In the genomic region with DNA sequence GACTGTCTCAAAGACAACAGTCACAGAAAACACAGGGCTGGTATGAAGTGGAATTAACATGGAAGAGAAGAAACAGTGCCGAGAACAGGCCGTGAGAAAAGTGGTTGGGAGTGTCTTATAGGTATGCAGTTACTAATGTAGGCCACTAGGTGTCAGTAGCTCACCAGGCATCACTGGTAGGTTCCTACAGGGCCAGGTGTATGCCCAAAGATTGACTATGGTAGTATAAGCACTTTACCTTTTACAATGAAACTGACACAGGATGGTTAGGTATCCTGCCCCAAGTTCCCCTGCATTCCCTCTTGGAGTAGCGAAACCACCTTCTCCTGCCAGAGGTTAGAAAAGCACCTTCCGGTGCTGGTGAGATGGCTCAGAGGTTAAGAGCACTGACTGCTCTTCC, we compare ENCODE assay signal across 7 mouse cellular contexts. TPM values are rescaled to one million over a fixed set of nuclear protein-coding genes. Genes with fewer than 3 reads are reported as not detected.
A peak's percentile ranks its signal among the peaks of the same experiment; 100 is the strongest.
DNase-seq lines count a peak whose midpoint lies in the region; ATAC-seq and TF ChIP-seq lines count a peak whose summit lies in the region.

No protein-coding gene starts in this region.

- peak; percentile 97 for TF ChIP-seq CTCF in liver, postnatal 0 days (IDR thresholded peaks at IDR 0.05; ENCODE audit: low read depth)

- no peak overlapping the region for H3K9ac ChIP-seq in midbrain, embryonic 11.5 days (ENCODE audit: low read length)
- no peak overlapping the region for H3K9ac ChIP-seq in midbrain, embryonic 13.5 days (replicated peaks)
- no peak overlapping the region for H3K9ac ChIP-seq in liver, postnatal 0 days (replicated peaks)

- no peak overlapping the region for H3K4me3 ChIP-seq in midbrain, embryonic 11.5 days (ENCODE audit: low read depth, low read length)
- no peak overlapping the region for H3K4me3 ChIP-seq in midbrain, embryonic 13.5 days (replicated peaks)
- H3K4me3 ChIP-seq in liver, postnatal 0 days (ENCODE audit: low read depth, low read length) = no peak overlapping the region

- no peak overlapping the region for H3K27ac ChIP-seq in midbrain, embryonic 11.5 days (ENCODE audit: low read depth, low read length)
- no peak overlapping the region for H3K27ac ChIP-seq in midbrain, embryonic 13.5 days
- H3K27ac ChIP-seq in liver, postnatal 0 days (ENCODE audit: low read depth) = no peak overlapping the region

- H3K27me3 ChIP-seq in midbrain, embryonic 11.5 days (ENCODE audit: control insufficient read depth, insufficient read depth, low read length) = no peaks in the 10 kb centered on the region
- no peaks in the 10 kb centered on the region for H3K27me3 ChIP-seq in midbrain, embryonic 13.5 days
- H3K27me3 ChIP-seq in liver, postnatal 0 days (ENCODE audit: insufficient read depth, low read length) = no peaks in the 10 kb centered on the region

- no peak for ATAC-seq in midbrain, embryonic 11.5 days (ENCODE audit: low FRiP score)
- ATAC-seq in midbrain, embryonic 13.5 days = no peak
- peak; percentile 18; the same call in 1 of the 2 replicates for ATAC-seq in liver, postnatal 0 days

- peaks cover 12% of the 10 kb centered on the region for H3K36me3 ChIP-seq in midbrain, embryonic 11.5 days (ENCODE audit: control insufficient read depth, insufficient read depth, low read length)
- peaks cover 41% of the 10 kb centered on the region for H3K36me3 ChIP-seq in midbrain, embryonic 13.5 days
- H3K36me3 ChIP-seq in liver, postnatal 0 days (replicated peaks; ENCODE audit: insufficient read depth, low read length) = peaks cover 32% of the 10 kb centered on the region

- intact Hi-C loops in heart, postnatal 36 days (cut with DNase I) = loop anchor here (10.0 kb wide), 1 partner anchor 366 kb away; no protein-coding TSS in a partner anchor

- no peaks in the 10 kb centered on the region for H3K9me3 ChIP-seq in midbrain, embryonic 11.5 days (ENCODE audit: control insufficient read depth, low read length)
- H3K9me3 ChIP-seq in midbrain, embryonic 13.5 days = no peaks in the 10 kb centered on the region
- no peaks in the 10 kb centered on the region for H3K9me3 ChIP-seq in liver, postnatal 0 days (ENCODE audit: low read length)

- 74% methylated on average over 4 of the region's 4 CpGs for WGBS in midbrain, embryonic 11.5 days
- WGBS in midbrain, embryonic 13.5 days = 67% methylated on average over 4 of the region's 4 CpGs
- 51% methylated on average over 4 of the region's 4 CpGs for WGBS in liver, postnatal 0 days (ENCODE audit: insufficient replicate concordance)

- TF ChIP-seq EP300 in liver, postnatal 0 days (IDR thresholded peaks at IDR 0.05; ENCODE audit: low read depth) = no peak

- peaks cover 9% of the 10 kb centered on the region; the same call in 1 of the 2 replicates for H3K4me1 ChIP-seq in midbrain, embryonic 11.5 days (ENCODE audit: control insufficient read depth, insufficient read depth, low read length)
- H3K4me1 ChIP-seq in midbrain, embryonic 13.5 days (replicated peaks) = peaks cover 16% of the 10 kb centered on the region
- peaks cover 9% of the 10 kb centered on the region for H3K4me1 ChIP-seq in liver, postnatal 0 days (ENCODE audit: insufficient read depth)

- no peak overlapping the region for H3K4me2 ChIP-seq in midbrain, embryonic 11.5 days
- no peak overlapping the region for H3K4me2 ChIP-seq in midbrain, embryonic 13.5 days (replicated peaks)
- peak overlapping the region; percentile 6; the same call in 1 of the 2 replicates for H3K4me2 ChIP-seq in liver, postnatal 0 days (ENCODE audit: low read depth, low read length)

- DNase-seq in midbrain, embryonic 11.5 days (ENCODE audit: low spot score, missing footprints) = peak; percentile 87
- peak; percentile 71 for DNase-seq in NIH3T3 (ENCODE audit: low read depth)
- DNase-seq in cerebellum, adult 11-12 months = peak; percentile 25
- peak; percentile 20 to 31 for DNase-seq in heart, postnatal 36 days
- DNase-seq in liver, postnatal 0 days = peak; percentile 55
- DNase-seq in spleen, adult 12 weeks (ENCODE audit: low spot score) = peak; percentile 42

RNA-seq across cellular contexts. Expression of gene Ndufab1, which starts 2.5 kb away (rescaled TPM):
- polyA plus RNA-seq in midbrain, embryonic 11.5 days (2014; fragmentation: Nextera tagmentation; extraction: Ambion mirVana) = 688 and 709 TPM in 2 replicates
- 635 and 660 TPM in 2 replicates for polyA plus RNA-seq in midbrain, embryonic 13.5 days (2015; fragmentation: Nextera tagmentation; extraction: Ambion mirVana)
- 1,000 to 10,000 TPM; 1,629 to 1,738 TPM for total RNA-seq in heart, postnatal 36 days (2021)
- 554 and 564 TPM in 2 replicates for polyA plus RNA-seq in liver, postnatal 0 days (2015; fragmentation: Nextera tagmentation; extraction: Ambion mirVana)

RNA-seq across cellular contexts. Expression of gene Ears2, which starts 32.2 kb away (rescaled TPM):
- polyA plus RNA-seq in midbrain, embryonic 11.5 days (2014; fragmentation: Nextera tagmentation; extraction: Ambion mirVana) = 13.4 and 16.3 TPM in 2 replicates
- 10.4 and 10.7 TPM in 2 replicates for polyA plus RNA-seq in midbrain, embryonic 13.5 days (2015; fragmentation: Nextera tagmentation; extraction: Ambion mirVana)
- 10 to 100 TPM; 11.6 to 13.8 TPM for total RNA-seq in heart, postnatal 36 days (2021)
- 8.3 TPM in 2 replicates for polyA plus RNA-seq in liver, postnatal 0 days (2015; fragmentation: Nextera tagmentation; extraction: Ambion mirVana)

RNA-seq across cellular contexts. Expression of gene Ubfd1, which starts 32.2 kb away (rescaled TPM):
- 94.1 and 94.6 TPM in 2 replicates for polyA plus RNA-seq in midbrain, embryonic 11.5 days (2014; fragmentation: Nextera tagmentation; extraction: Ambion mirVana)
- 69.5 and 74.8 TPM in 2 replicates for polyA plus RNA-seq in midbrain, embryonic 13.5 days (2015; fragmentation: Nextera tagmentation; extraction: Ambion mirVana)
- total RNA-seq in heart, postnatal 36 days (2021) = 10 to 100 TPM; 34.7 to 36.0 TPM
- 10.9 and 11.0 TPM in 2 replicates for polyA plus RNA-seq in liver, postnatal 0 days (2015; fragmentation: Nextera tagmentation; extraction: Ambion mirVana)

RNA-seq across cellular contexts. Expression of gene Palb2, which starts 33.6 kb away (rescaled TPM):
- 19.0 and 22.6 TPM in 2 replicates for polyA plus RNA-seq in midbrain, embryonic 11.5 days (2014; fragmentation: Nextera tagmentation; extraction: Ambion mirVana)
- polyA plus RNA-seq in midbrain, embryonic 13.5 days (2015; fragmentation: Nextera tagmentation; extraction: Ambion mirVana) = 9.0 and 9.1 TPM in 2 replicates
- 1 to 10 TPM in 1 of 2 experiments, under 1 TPM in 1; 0.94 to 1.5 TPM for total RNA-seq in heart, postnatal 36 days (2021)
- polyA plus RNA-seq in liver, postnatal 0 days (2015; fragmentation: Nextera tagmentation; extraction: Ambion mirVana) = 4.5 and 6.5 TPM in 2 replicates

RNA-seq across cellular contexts. Expression of gene Dctn5, which starts 33.6 kb away (rescaled TPM):
- polyA plus RNA-seq in midbrain, embryonic 11.5 days (2014; fragmentation: Nextera tagmentation; extraction: Ambion mirVana) = 140 and 141 TPM in 2 replicates
- 156 and 163 TPM in 2 replicates for polyA plus RNA-seq in midbrain, embryonic 13.5 days (2015; fragmentation: Nextera tagmentation; extraction: Ambion mirVana)
- total RNA-seq in heart, postnatal 36 days (2021) = 10 to 100 TPM; 26.8 to 29.6 TPM
- 30.5 and 33.1 TPM in 2 replicates for polyA plus RNA-seq in liver, postnatal 0 days (2015; fragmentation: Nextera tagmentation; extraction: Ambion mirVana)

Comparison
In these comparisons a context has a peak if more than half of its experiments do, and no peak if none do; other contexts are left out.
1. DNase-seq: peak in every context shown above with its lines; median percentile 87 in midbrain, embryonic 11.5 days; 71 in NIH3T3; 55 in liver, postnatal 0 days; 42 in spleen, adult 12 weeks; 26 in heart, postnatal 36 days; 25 in cerebellum, adult 11-12 months.